Mouse (Mus musculus) lung, postnatal 0 days (tissue): ENCODE results near the gene Capn5.

ENCODE experiments used
- CTCF ChIP-seq: IDR thresholded peaks from 2 replicates; pipeline ENCODE4 v1.5.1; 2016; ENCODE audit warnings: antibody characterized with exemption, mild to moderate bottlenecking
- EP300 ChIP-seq: IDR thresholded peaks from 2 replicates; pipeline ENCODE4 v1.6.1; 2016; ENCODE audit warnings: antibody characterized with exemption, mild to moderate bottlenecking, control low read depth

- TF ChIP-seq EP300 (no peak), CTCF (no peak)
Observed at GRCm38 (mm10) chr7:98095852-98096251, 82.2 kb downstream of the Capn5 start.
